Mouse (Mus musculus) hindbrain, embryonic 15.5 days (tissue): ENCODE data around the gene 2010003K11Rik. TPM values are rescaled to one million over a fixed set of nuclear protein-coding genes. Genes with fewer than 3 reads are reported as not detected.

ENCODE experiments used
- ATAC-seq: fragments of 200-750 bp; cut with Nextera tagmentation; 2 replicates; pipeline ENCODE4 v1.8.0; 2017; ENCODE audit warnings: low read depth, moderate number of reproducible peaks, moderate TSS enrichment; ENCODE audit not compliant: low FRiP score
- H3K27ac ChIP-seq: fragments of 300-500 bp; sonication (generic); replicated peaks from 2 replicates; pipeline ENCODE4 v1.5.1; 2015; ENCODE audit warnings: mild to moderate bottlenecking, inconsistent platforms
- H3K27me3 ChIP-seq: fragments of 300-500 bp; sonication (generic); 2 replicates; pipeline ENCODE4 v1.6.1; 2015; ENCODE audit warnings: control low read depth, inconsistent platforms
- H3K36me3 ChIP-seq: fragments of 300-500 bp; sonication (generic); 2 replicates; pipeline ENCODE4 v1.6.1; 2015; ENCODE audit warnings: control low read depth, inconsistent platforms
- H3K4me1 ChIP-seq: fragments of 300-500 bp; sonication (generic); replicated peaks from 2 replicates; pipeline ENCODE4 v1.6.1; 2015; ENCODE audit warnings: control low read depth, inconsistent platforms
- H3K4me2 ChIP-seq: fragments of 300-500 bp; sonication (generic); 2 replicates; pipeline ENCODE4 v1.6.1; 2015; ENCODE audit warnings: moderate library complexity, mild to moderate bottlenecking, inconsistent platforms
- H3K4me3 ChIP-seq: fragments of 300-500 bp; sonication (generic); 2 replicates; pipeline ENCODE4 v1.5.1; 2015; ENCODE audit warnings: mild to moderate bottlenecking, inconsistent platforms
- H3K9ac ChIP-seq: fragments of 300-500 bp; sonication (generic); 2 replicates; pipeline ENCODE4 v1.6.1; 2015; ENCODE audit warnings: inconsistent platforms
- H3K9me3 ChIP-seq: fragments of 300-500 bp; sonication (generic); 2 replicates; pipeline ENCODE4 v1.6.1; 2016; ENCODE audit warnings: control low read depth, inconsistent platforms
- WGBS: fragments of 180-500 bp; shearing (Covaris S2); methylation state at CpG from one replicate; pipeline ENCODE4 v1.1.7; 2015; 5-methylcytosine and 5-hydroxymethylcytosine counted together
- polyA plus RNA-seq: library from polyadenylated mRNA; unstranded; fragments of >200 nt; fragmentation: Nextera tagmentation; extraction: Ambion mirVana; gene quantifications from 2 replicates; pipeline ENCODE4 v1.2.1, GENCODE M21; 2015

2010003K11Rik gene
- polyA plus RNA-seq, 1 experiment from 2014 or later: not detected

DNA sequence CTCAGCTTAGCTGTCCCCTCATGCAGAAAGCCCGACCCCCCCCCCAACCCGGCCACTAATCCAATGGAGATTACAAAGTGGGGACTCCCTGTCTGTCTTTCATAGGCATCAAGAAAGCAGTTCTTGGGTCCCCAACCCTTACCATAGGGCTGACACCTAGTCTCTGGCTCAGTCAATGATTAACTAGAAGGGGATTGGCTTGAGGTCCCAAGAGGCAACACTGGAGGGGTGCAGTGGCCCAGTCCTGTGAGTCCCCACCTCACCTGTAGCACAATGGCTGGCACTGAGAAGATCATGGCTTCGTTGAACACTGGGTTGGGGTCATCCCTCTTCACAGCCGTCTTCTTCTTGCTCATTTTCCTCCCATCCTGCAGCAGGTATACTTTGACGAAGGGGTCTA lies 47.7 kb downstream of the 2010003K11Rik start:
- 68% methylated on average over 5 of the region's 5 CpGs for WGBS
- Histone ChIP-seq H3K27me3 (no peaks in the 10 kb centered on the region), H3K4me1 (no peaks in the 10 kb centered on the region; the same call in 1 of the 2 replicates), H3K4me3 (no peak overlapping the region), H3K9ac (no peak overlapping the region), H3K4me2 (no peak overlapping the region), H3K36me3 (no peaks in the 10 kb centered on the region), H3K27ac (no peak overlapping the region), H3K9me3 (no peaks in the 10 kb centered on the region)
- ATAC-seq: no peak

DNA sequence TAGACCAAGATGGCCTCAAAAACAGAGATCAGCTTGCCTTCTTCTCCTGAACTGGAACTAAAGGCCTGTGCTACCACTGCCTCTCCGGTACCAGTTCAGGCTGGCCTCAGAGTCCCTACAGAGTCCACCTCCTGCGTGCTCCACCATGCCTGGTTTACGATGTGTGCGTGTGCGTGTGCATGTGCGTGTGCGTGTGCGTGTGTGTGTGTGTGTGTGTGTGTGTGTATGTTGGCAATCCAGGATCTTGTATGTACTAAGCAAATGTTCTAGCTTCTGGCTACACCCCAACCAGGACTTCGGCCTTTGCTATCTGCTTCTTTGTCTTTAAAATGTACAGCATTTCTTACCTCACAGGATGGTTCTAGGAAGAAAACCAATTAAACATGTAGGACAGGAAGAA lies 49.2 kb downstream of the 2010003K11Rik start:
- Histone ChIP-seq H3K9ac (no peak overlapping the region), H3K27ac (no peak overlapping the region), H3K36me3 (no peaks in the 10 kb centered on the region), H3K4me2 (no peak overlapping the region), H3K27me3 (no peaks in the 10 kb centered on the region), H3K9me3 (no peaks in the 10 kb centered on the region), H3K4me3 (no peak overlapping the region), H3K4me1 (no peaks in the 10 kb centered on the region; the same call in 1 of the 2 replicates)
- ATAC-seq: no peak
- WGBS: 99% methylated on average over 9 of the region's 9 CpGs

DNA sequence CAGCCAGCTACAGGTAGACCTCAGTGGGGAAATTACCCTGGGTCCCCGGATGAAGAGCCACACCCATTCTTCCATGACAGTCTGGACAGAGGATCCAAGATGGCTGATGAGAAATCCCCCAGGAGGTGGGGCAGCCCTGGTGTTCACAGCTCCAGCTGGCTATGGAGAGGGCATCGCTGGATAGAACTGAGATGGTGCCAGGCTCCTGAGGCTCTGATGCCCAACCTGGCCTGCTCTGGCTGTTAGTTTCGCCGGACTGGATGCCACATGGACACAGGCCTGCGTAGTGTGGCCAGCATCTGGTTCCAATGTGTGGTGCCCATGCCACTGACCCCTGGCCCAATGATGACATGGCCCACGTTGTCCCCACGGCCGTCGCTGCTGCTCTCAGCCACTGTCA lies 50.9 kb downstream of the 2010003K11Rik start:
- no peak overlapping the region for H3K27ac ChIP-seq
- no peak overlapping the region for H3K4me2 ChIP-seq
- no peaks in the 10 kb centered on the region; the same call in 1 of the 2 replicates for H3K4me1 ChIP-seq
- 91% methylated on average over 9 of the region's 9 CpGs for WGBS
- H3K9me3 ChIP-seq: no peaks in the 10 kb centered on the region
- no peak overlapping the region for H3K9ac ChIP-seq
- no peak overlapping the region for H3K4me3 ChIP-seq
- H3K36me3 ChIP-seq: no peaks in the 10 kb centered on the region
- no peak for ATAC-seq
- no peaks in the 10 kb centered on the region for H3K27me3 ChIP-seq

Other genes starting within 250 kb of the 2010003K11Rik start
- gene Ssh3, start 229.4 kb downstream of the 2010003K11Rik start, polyA plus RNA-seq: 15.9 and 18.5 TPM in 2 replicates
- 58.3 and 63.4 TPM in 2 replicates for gene Ankrd13d, start 215.4 kb downstream of the 2010003K11Rik start, polyA plus RNA-seq
- 25.7 and 31.9 TPM in 2 replicates for gene Grk2, start 192.4 kb downstream of the 2010003K11Rik start, polyA plus RNA-seq
- 32.7 and 36.3 TPM in 2 replicates for gene Kdm2a, start 100.3 kb downstream of the 2010003K11Rik start, polyA plus RNA-seq
- gene Rhod, start 59.2 kb downstream of the 2010003K11Rik start, polyA plus RNA-seq: 5.7 and 6.7 TPM in 2 replicates
- gene Syt12, start 21.1 kb downstream of the 2010003K11Rik start, polyA plus RNA-seq: 5.3 and 5.6 TPM in 2 replicates
- 38.9 and 43.8 TPM in 2 replicates for gene Pcx, start 11.9 kb upstream of the 2010003K11Rik start, polyA plus RNA-seq
- 13.2 and 14.7 TPM in 2 replicates for gene Lrfn4, start 117.1 kb upstream of the 2010003K11Rik start, polyA plus RNA-seq
- 50.6 and 54.2 TPM in 2 replicates for gene Rce1, start 127.1 kb upstream of the 2010003K11Rik start, polyA plus RNA-seq
- gene Gm960, start 200.1 kb upstream of the 2010003K11Rik start, polyA plus RNA-seq: 6.6 and 7.0 TPM in 2 replicates
- gene Sptbn2, start 212.6 kb upstream of the 2010003K11Rik start, polyA plus RNA-seq: 29.2 and 33.5 TPM in 2 replicates